Mouse (Mus musculus): ENCODE results near the gene Vps25. TPM values are rescaled to one million over a fixed set of nuclear protein-coding genes. Genes with fewer than 3 reads are reported as not detected.

Gene Vps25
- total and polyA plus RNA-seq, 3 experiments, result 104 to 482 (median 170) TPM

DNA sequence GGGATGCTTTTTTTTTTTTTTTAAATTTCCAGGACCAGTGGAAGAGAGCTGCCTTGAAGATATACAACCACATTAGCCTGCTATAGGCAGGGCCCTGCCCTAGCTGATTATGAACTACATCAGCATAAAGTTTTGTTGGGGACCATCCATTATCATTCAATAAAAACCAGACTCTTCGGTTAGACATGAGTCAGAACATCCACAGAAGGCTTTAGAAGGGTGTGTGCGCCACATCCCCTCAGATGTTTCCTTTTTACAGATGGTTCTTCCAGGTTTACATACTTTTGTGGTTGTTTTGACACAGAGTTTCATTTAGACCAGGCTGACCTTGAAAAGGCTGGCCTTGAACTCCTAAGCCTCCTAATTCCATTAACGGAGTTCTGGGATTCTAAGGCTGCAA, 29.2 kb upstream of the Vps25 start:
- no peak overlapping the region for H3K4me3 ChIP-seq (ENCODE audit: low read depth, low read length)
- DNase-seq (ENCODE audit: low spot score) (no peak), ATAC-seq (ENCODE audit: extremely low read depth, insufficient number of reproducible peaks, low FRiP score, poor library complexity, severe bottlenecking) (no peak)
- no peaks in the 10 kb centered on the region for H3K9me3 ChIP-seq (replicated peaks)
- peaks cover 50% of the 10 kb centered on the region for H3K4me1 ChIP-seq (ENCODE audit: insufficient read depth, low read depth, low read length)
- TF ChIP-seq TAL1 (conservative IDR thresholded peaks at IDR 0.05; ENCODE audit: low read depth, low read length) (no peak), POLR2AphosphoS5 (IDR thresholded peaks at IDR 0.05; ENCODE audit: insufficient replicate concordance, low read depth, low read length) (no peak), GATA2 (IDR thresholded peaks at IDR 0.05; ENCODE audit: borderline replicate concordance, low read depth, low read length) (no peak), GATA1 (IDR thresholded peaks at IDR 0.05; ENCODE audit: borderline replicate concordance, low read length) (no peak), CTCF (IDR thresholded peaks at IDR 0.05; ENCODE audit: low read depth, low read length) (no peak)
- H3K27me3 ChIP-seq (ENCODE audit: insufficient read depth, low read length), result peaks cover 18% of the 10 kb centered on the region
- H3K36me3 ChIP-seq (replicated peaks), result peaks cover 5% of the 10 kb centered on the region

DNA sequence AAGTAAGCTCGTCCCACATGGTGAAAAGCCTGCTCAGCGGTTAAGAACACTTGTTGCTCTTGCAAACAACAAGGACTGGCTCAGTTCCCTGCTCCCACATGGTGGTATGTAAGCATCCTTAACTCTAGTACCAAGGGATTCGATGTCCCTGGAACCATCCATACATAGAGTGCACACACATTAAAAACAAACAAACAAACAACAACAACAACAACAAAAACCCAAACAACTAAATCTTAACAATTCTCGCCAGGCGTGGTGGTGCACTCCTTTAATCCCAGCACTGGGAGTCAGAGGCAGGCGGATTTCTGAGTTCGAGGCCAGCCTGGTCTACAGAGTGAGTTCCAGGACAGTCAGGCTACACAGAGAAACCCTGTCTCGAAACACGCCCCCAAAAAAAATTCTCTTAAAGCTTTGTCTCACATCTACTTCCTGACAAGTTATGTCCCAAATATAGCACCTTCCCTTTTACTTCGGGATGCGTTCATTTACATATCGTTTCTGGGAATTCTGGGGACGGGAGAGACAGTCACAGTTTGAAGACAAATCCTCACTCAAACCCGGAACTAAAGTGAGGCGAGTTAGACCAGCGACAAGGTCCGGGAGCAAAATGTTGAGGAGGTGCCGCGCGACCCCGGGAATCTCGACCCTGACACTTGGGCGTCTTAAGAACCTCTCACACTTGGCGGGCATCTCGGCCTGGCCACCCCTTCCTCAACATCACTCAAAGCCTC, 28.0 kb upstream of the Vps25 start:
- Histone ChIP-seq H3K27me3 (ENCODE audit: insufficient read depth, low read length) (peaks cover 29% of the 10 kb centered on the region), H3K9me3 (replicated peaks) (no peaks in the 10 kb centered on the region), H3K4me3 (ENCODE audit: low read depth, low read length) (peak overlapping the region; percentile 91), H3K4me1 (ENCODE audit: insufficient read depth, low read depth, low read length) (peaks cover 59% of the 10 kb centered on the region), H3K36me3 (replicated peaks) (peaks cover 5% of the 10 kb centered on the region)
- ATAC-seq (ENCODE audit: extremely low read depth, insufficient number of reproducible peaks, low FRiP score, poor library complexity, severe bottlenecking) (no peak), DNase-seq (ENCODE audit: low spot score) (no peak)
- TF ChIP-seq GATA1 (IDR thresholded peaks at IDR 0.05; ENCODE audit: borderline replicate concordance, low read length), result no peak
- TF ChIP-seq GATA2 (IDR thresholded peaks at IDR 0.05; ENCODE audit: borderline replicate concordance, low read depth, low read length), result no peak
- no peak for TF ChIP-seq TAL1 (conservative IDR thresholded peaks at IDR 0.05; ENCODE audit: low read depth, low read length)
- TF ChIP-seq POLR2AphosphoS5 (IDR thresholded peaks at IDR 0.05; ENCODE audit: insufficient replicate concordance, low read depth, low read length), result no peak
- no peak for TF ChIP-seq CTCF (IDR thresholded peaks at IDR 0.05; ENCODE audit: low read depth, low read length)

DNA sequence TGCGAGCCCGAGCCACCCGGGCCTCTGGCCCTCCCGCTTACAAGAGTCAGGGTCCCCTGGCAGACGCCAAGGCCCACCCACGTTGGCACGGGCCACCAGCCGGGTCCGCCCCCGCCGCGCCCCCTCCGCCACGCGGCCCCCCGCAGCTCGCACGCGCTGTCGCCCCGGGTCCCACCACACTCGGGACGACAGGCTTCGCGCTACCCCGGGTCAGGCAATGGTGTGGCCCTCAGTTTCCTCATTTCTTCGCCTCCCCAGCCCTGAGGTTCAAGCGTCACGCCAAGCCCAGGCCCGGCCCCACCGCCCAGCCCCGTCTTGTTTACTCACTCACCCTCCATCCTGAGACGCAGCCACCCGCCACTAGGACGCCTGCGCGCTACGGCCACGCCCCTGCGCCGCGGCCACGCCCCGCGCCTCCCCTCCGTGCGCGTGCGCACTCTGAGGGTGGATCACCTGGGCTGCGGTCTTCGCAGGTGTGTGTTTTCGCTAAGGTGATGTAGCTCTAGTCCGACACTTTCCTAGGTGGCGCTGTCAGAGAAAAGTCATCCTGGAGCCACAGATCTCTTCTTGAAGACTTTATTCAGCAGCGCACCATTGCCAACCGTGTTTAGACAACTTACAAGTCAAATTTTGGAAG, 27.3 kb upstream of the Vps25 start, which contains the start of gene Ezh1:
Ezh1 (minus strand) TSS at position 399 of the 637 bp plus-strand sequence.
- H3K27me3 ChIP-seq (ENCODE audit: insufficient read depth, low read length), result peaks cover 36% of the 10 kb centered on the region
- no peak for TF ChIP-seq CTCF (IDR thresholded peaks at IDR 0.05; ENCODE audit: low read depth, low read length)
- no peak for TF ChIP-seq GATA2 (IDR thresholded peaks at IDR 0.05; ENCODE audit: borderline replicate concordance, low read depth, low read length)
- no peak for TF ChIP-seq TAL1 (conservative IDR thresholded peaks at IDR 0.05; ENCODE audit: low read depth, low read length)
- TF ChIP-seq GATA1 (IDR thresholded peaks at IDR 0.05; ENCODE audit: borderline replicate concordance, low read length), result no peak
- no peak for TF ChIP-seq POLR2AphosphoS5 (IDR thresholded peaks at IDR 0.05; ENCODE audit: insufficient replicate concordance, low read depth, low read length)
- H3K4me3 ChIP-seq (ENCODE audit: low read depth, low read length), result peak within 1 kb of the TSS; percentile 91

DNA sequence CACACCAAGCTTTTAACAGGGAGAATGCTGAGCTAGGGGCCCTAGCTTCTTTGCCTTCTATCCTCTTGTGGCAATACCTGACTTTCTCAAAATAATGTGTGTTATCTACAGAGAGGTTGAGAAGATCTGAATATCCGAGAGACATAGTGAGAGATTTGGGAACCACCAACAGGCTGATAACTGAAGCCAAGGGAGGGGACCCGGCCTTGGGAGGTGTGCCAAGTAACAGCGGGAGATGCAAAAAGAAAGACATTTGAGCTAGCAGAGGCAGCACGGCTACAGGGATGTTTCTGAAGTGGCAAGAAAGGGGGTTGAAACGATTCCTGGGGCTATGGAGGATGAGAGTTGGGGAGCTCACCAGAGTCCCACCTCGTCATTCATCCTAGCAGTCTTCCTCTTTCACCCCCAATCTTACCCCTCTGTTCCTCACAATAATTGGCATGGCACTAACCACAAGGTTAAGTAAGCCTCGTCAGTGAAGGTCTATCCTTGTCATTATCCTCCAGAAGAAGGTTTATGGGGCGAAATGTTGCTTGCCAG, 24.1 kb upstream of the Vps25 start:
- ATAC-seq (ENCODE audit: extremely low read depth, insufficient number of reproducible peaks, low FRiP score, poor library complexity, severe bottlenecking) (no peak), DNase-seq (ENCODE audit: low spot score) (no peak)
- Histone ChIP-seq H3K27me3 (ENCODE audit: insufficient read depth, low read length) (peaks cover 38% of the 10 kb centered on the region), H3K36me3 (replicated peaks) (peaks cover 3% of the 10 kb centered on the region), H3K4me1 (ENCODE audit: insufficient read depth, low read depth, low read length) (peaks cover 71% of the 10 kb centered on the region), H3K4me3 (ENCODE audit: low read depth, low read length) (no peak overlapping the region), H3K9me3 (replicated peaks) (no peaks in the 10 kb centered on the region)
- TF ChIP-seq GATA2 (IDR thresholded peaks at IDR 0.05; ENCODE audit: borderline replicate concordance, low read depth, low read length) (no peak), GATA1 (IDR thresholded peaks at IDR 0.05; ENCODE audit: borderline replicate concordance, low read length) (no peak), CTCF (IDR thresholded peaks at IDR 0.05; ENCODE audit: low read depth, low read length) (no peak)

More for the DNA sequence above, 27.3 kb upstream of the Vps25 start, which contains the start of gene Ezh1:
- DNase-seq (ENCODE audit: low spot score) (peak; percentile 87), ATAC-seq (ENCODE audit: extremely low read depth, insufficient number of reproducible peaks, low FRiP score, poor library complexity, severe bottlenecking) (peak; percentile 66)
- Histone ChIP-seq H3K4me1 (ENCODE audit: insufficient read depth, low read depth, low read length) (peaks cover 60% of the 10 kb centered on the region), H3K9me3 (replicated peaks) (no peaks in the 10 kb centered on the region), H3K36me3 (replicated peaks) (peaks cover 5% of the 10 kb centered on the region)

DNA sequence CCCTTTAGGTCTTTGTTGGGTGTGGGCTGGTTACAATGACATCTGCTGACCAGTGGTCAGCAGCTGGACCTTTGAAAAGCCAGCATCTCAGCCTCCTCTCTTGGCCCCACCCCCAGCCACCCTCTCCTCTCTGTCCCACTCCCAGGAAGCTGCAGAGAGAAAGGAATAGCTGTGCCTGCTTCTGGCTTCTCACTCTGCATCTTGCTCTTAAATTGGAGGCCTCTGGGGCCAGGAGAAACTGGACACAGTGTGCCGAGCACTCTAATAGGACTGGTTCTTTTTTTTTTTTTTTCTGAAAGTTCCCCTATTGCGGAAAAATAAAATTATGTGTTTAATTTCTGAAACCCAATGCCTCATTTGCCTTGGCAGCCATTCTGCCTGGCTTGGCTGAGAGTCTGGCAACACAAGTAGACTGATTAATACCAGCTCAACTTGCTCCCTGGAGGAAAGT, 23.4 kb upstream of the Vps25 start:
- no peak for ATAC-seq (ENCODE audit: extremely low read depth, insufficient number of reproducible peaks, low FRiP score, poor library complexity, severe bottlenecking)
- TF ChIP-seq GATA1 (IDR thresholded peaks at IDR 0.05; ENCODE audit: borderline replicate concordance, low read length), result no peak
- no peak for TF ChIP-seq GATA2 (IDR thresholded peaks at IDR 0.05; ENCODE audit: borderline replicate concordance, low read depth, low read length)
- TF ChIP-seq POLR2AphosphoS5 (IDR thresholded peaks at IDR 0.05; ENCODE audit: insufficient replicate concordance, low read depth, low read length), result no peak
- no peak for TF ChIP-seq CTCF (IDR thresholded peaks at IDR 0.05; ENCODE audit: low read depth, low read length)
- TF ChIP-seq TAL1 (conservative IDR thresholded peaks at IDR 0.05; ENCODE audit: low read depth, low read length), result no peak

DNA sequence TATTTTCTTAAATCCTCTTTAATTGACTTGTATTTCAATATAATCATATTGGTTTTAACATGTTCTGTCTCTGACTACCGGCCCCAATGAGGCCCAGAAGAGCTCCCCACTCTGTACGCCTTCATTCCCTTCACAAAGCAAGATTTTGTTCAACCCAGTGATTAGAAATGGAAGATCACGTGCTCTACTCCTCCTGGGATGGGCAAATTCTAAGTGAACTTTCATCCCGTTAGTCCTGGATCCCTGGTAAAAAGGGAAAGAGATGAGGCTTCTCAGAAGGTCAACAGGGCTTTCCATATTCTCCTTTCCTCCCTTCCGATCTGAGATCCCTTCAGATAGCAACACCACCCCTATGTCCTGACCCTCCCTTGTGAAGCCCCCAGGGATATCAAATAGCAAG, 23.0 kb upstream of the Vps25 start:
- no peak for DNase-seq (ENCODE audit: low spot score)
- TF ChIP-seq POLR2AphosphoS5 (IDR thresholded peaks at IDR 0.05; ENCODE audit: insufficient replicate concordance, low read depth, low read length) (no peak), TAL1 (conservative IDR thresholded peaks at IDR 0.05; ENCODE audit: low read depth, low read length) (no peak)
- ATAC-seq (ENCODE audit: extremely low read depth, insufficient number of reproducible peaks, low FRiP score, poor library complexity, severe bottlenecking), result no peak
- no peak overlapping the region for H3K4me3 ChIP-seq (ENCODE audit: low read depth, low read length)
- no peaks in the 10 kb centered on the region for H3K36me3 ChIP-seq (replicated peaks)
- peaks cover 64% of the 10 kb centered on the region for H3K4me1 ChIP-seq (ENCODE audit: insufficient read depth, low read depth, low read length)
- H3K9me3 ChIP-seq (replicated peaks), result no peaks in the 10 kb centered on the region
- peaks cover 40% of the 10 kb centered on the region for H3K27me3 ChIP-seq (ENCODE audit: insufficient read depth, low read length)

More for the DNA sequence above, 23.4 kb upstream of the Vps25 start:
- H3K4me3 ChIP-seq (ENCODE audit: low read depth, low read length), result no peak overlapping the region
- peaks cover 68% of the 10 kb centered on the region for H3K4me1 ChIP-seq (ENCODE audit: insufficient read depth, low read depth, low read length)
- H3K27me3 ChIP-seq (ENCODE audit: insufficient read depth, low read length), result peaks cover 40% of the 10 kb centered on the region
- DNase-seq (ENCODE audit: low spot score), result no peak
- H3K9me3 ChIP-seq (replicated peaks), result no peaks in the 10 kb centered on the region
- H3K36me3 ChIP-seq (replicated peaks), result no peaks in the 10 kb centered on the region
